Mouse (Mus musculus): ENCODE results near the gene Gpx2. TPM values are rescaled to one million over a fixed set of nuclear protein-coding genes. Genes with fewer than 3 reads are reported as not detected.
A peak's percentile ranks its signal among the peaks of the same experiment; 100 is the strongest.

Gene Gpx2
- polyA plus RNA-seq, 2 experiments = 0.13 TPM; not detected in 1

DNA sequence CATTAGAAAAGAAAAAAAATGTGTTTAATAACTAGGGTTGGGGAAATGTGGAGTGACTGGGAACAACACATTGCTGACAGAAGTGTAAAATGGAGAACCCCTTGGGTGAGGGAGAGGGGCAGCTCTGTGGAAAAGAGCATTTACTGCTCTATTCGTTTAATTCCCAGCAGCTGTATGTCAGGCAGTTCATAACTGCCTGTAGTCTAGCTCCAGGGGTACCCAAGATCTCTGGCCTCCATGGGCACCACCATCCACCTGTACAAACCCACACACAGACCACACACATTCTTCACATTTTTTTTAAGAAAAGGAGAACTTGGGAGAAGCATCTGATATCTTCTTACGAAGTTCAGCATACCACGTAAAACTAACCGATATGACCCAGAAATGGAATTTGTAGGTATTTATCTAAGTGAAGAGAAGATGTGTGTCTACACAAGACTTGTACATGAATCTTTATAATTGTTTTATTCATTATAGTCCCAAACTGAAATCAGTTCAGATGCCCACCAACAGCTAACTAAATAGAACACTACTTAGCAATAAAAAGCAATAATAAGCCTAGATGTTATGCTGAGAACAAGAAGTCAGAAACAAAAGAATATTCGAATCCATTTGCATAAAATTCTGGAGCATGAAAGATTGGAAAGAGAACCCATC, 24.4 kb downstream of the Gpx2 start:
- no peak for DNase-seq (ENCODE audit: low spot score)
- ATAC-seq (ENCODE audit: low FRiP score, low read depth) = no peak
- Histone ChIP-seq H3K4me3 (replicated peaks; ENCODE audit: low read length) (no peak overlapping the region), H3K27me3 (ENCODE audit: control insufficient read depth, insufficient read depth, low read length) (no peaks in the 10 kb centered on the region), H3K4me2 (replicated peaks; ENCODE audit: low read depth, low read length, severe bottlenecking) (no peak overlapping the region), H3K9me3 (ENCODE audit: control insufficient read depth, low read length) (no peaks in the 10 kb centered on the region), H3K9ac (ENCODE audit: low read depth, low read length, severe bottlenecking) (no peak overlapping the region), H3K36me3 (ENCODE audit: control insufficient read depth, insufficient read depth, low read length) (no peaks in the 10 kb centered on the region; the same call in 1 of the 2 replicates), H3K4me1 (ENCODE audit: control insufficient read depth, insufficient read depth, low read length) (no peaks in the 10 kb centered on the region), H3K27ac (replicated peaks; ENCODE audit: low read depth, low read length) (no peak overlapping the region)
- TF ChIP-seq POLR2A (IDR thresholded peaks at IDR 0.05; ENCODE audit: borderline replicate concordance, extremely low read depth, insufficient read depth, insufficient read length) = no peak
- WGBS = 80% methylated on average over 5 of the region's 5 CpGs

DNA sequence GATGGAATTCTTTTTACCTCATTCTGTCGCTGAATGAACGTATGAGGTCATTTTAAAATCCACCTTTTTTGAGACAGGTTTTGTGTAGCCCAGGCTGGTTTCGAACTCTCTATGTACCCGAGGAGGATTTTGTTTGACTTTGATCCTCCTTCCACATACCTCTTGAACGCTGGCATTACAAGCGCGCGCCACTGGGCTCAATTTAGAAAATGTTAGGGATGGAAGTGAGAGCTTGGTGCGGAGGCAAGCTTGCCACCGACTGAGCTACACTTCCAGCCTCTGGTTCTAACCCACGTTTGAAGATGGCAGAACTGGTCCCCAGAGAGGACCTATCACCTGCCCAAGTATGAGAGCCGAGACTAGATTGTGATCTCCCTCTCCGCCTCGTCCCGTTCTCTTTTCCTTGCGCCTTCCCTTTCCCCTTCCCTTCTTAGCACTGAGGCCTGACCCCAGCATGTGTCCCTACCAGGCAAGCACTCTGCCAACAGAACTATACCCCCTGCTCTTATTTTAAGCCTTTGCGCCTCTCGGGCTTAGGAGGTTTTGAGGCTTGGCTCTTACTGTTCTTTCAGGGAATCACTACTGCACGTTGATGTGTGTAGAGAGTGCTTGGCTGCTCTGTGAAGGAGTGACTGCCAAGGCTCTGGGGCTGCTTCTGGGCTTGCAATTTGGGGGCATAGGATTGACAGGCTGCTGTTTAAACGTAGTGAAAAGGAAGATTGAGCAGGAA, 29.3 kb downstream of the Gpx2 start:
- H3K4me2 ChIP-seq (replicated peaks; ENCODE audit: low read depth, low read length, severe bottlenecking) = peak overlapping the region; percentile 64
- H3K27ac ChIP-seq (replicated peaks; ENCODE audit: low read depth, low read length) = peak overlapping the region; percentile 44; the same call in 1 of the 2 replicates
- 27% methylated on average over 20 of the region's 20 CpGs for WGBS
- H3K36me3 ChIP-seq (ENCODE audit: control insufficient read depth, insufficient read depth, low read length) = no peaks in the 10 kb centered on the region; the same call in 1 of the 2 replicates
- no peak for DNase-seq (ENCODE audit: low spot score)
- peak overlapping the region; percentile 49 for H3K4me3 ChIP-seq (replicated peaks; ENCODE audit: low read length)
- no peaks in the 10 kb centered on the region for H3K9me3 ChIP-seq (ENCODE audit: control insufficient read depth, low read length)
- TF ChIP-seq POLR2A (IDR thresholded peaks at IDR 0.05; ENCODE audit: borderline replicate concordance, extremely low read depth, insufficient read depth, insufficient read length) = no peak
- peak overlapping the region; percentile 65 for H3K9ac ChIP-seq (ENCODE audit: low read depth, low read length, severe bottlenecking)
- ATAC-seq (ENCODE audit: low FRiP score, low read depth) = no peak
- H3K4me1 ChIP-seq (ENCODE audit: control insufficient read depth, insufficient read depth, low read length) = no peaks in the 10 kb centered on the region
- no peaks in the 10 kb centered on the region for H3K27me3 ChIP-seq (ENCODE audit: control insufficient read depth, insufficient read depth, low read length)

DNA sequence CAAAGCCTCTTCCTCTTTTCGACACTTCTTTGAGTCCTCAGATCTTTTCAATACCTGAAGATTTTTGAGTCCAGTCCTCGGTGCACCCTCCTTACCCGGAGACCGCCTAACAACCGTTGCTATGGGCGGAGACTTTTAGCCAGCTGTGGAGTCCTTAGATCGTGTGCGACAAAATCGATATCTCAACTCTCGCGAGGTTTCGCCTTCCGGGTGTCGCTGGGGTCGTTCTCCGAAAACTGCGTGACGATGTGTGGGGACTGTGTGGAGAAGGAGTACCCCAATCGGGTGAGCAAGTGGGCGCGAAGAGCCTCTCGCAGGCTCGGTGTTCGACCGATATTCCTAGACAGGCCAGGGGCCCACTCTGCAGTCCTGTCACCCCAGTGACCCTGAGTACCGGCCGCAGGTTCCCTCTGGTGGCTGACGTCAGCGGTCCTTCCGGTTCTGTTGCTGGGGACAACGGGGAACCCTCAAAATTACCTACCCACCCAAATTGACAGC, 30.0 kb downstream of the Gpx2 start, which contains the start of the genes Churc1 and Fntb:
Churc1 (plus strand) TSS at position 185 of the 498 bp plus-strand sequence.
Fntb (plus strand) TSS at position 236 of the 498 bp plus-strand sequence.
- DNase-seq (ENCODE audit: low spot score) (peak; percentile 92), ATAC-seq (ENCODE audit: low FRiP score, low read depth) (peak; percentile 98)
- H3K27ac ChIP-seq (replicated peaks; ENCODE audit: low read depth, low read length) = peak within 1 kb of the TSS; percentile 44; the same call in 1 of the 2 replicates
- H3K4me3 ChIP-seq (replicated peaks; ENCODE audit: low read length) = peak within 1 kb of the TSS; percentile 49
- H3K4me2 ChIP-seq (replicated peaks; ENCODE audit: low read depth, low read length, severe bottlenecking) = peak within 1 kb of the TSS; percentile 64
- under 1% methylated on average over 31 of the region's 31 CpGs for WGBS
- H3K9me3 ChIP-seq (ENCODE audit: control insufficient read depth, low read length) = no peaks in the 10 kb centered on the region
- peak; percentile 50; the same call in 1 of the 2 replicates for TF ChIP-seq POLR2A (IDR thresholded peaks at IDR 0.05; ENCODE audit: borderline replicate concordance, extremely low read depth, insufficient read depth, insufficient read length)
- peak within 1 kb of the TSS; percentile 65 for H3K9ac ChIP-seq (ENCODE audit: low read depth, low read length, severe bottlenecking)
- H3K4me1 ChIP-seq (ENCODE audit: control insufficient read depth, insufficient read depth, low read length) = no peaks in the 10 kb centered on the region
- no peaks in the 10 kb centered on the region; the same call in 1 of the 2 replicates for H3K36me3 ChIP-seq (ENCODE audit: control insufficient read depth, insufficient read depth, low read length)
- no peaks in the 10 kb centered on the region for H3K27me3 ChIP-seq (ENCODE audit: control insufficient read depth, insufficient read depth, low read length)

GRCm38 (mm10) chr12:76752652-76753318, 42.6 kb downstream of the Gpx2 start:
- H3K9ac ChIP-seq (ENCODE audit: low read depth, low read length, severe bottlenecking) = no peak overlapping the region

More at GRCm38 (mm10) chr12:76752652-76753318, 42.6 kb downstream of the Gpx2 start:
- H3K27me3 ChIP-seq (ENCODE audit: control insufficient read depth, insufficient read depth, low read length) = no peaks in the 10 kb centered on the region
- no peak overlapping the region for H3K4me2 ChIP-seq (replicated peaks; ENCODE audit: low read depth, low read length, severe bottlenecking)
- no peaks in the 10 kb centered on the region for H3K9me3 ChIP-seq (ENCODE audit: control insufficient read depth, low read length)
- no peak overlapping the region for H3K27ac ChIP-seq (replicated peaks; ENCODE audit: low read depth, low read length)
- DNase-seq (ENCODE audit: low spot score) = peak; percentile 78
- H3K4me1 ChIP-seq (ENCODE audit: control insufficient read depth, insufficient read depth, low read length) = no peaks in the 10 kb centered on the region
- H3K4me3 ChIP-seq (replicated peaks; ENCODE audit: low read length) = no peak overlapping the region
- 51% methylated on average over 14 of the region's 14 CpGs for WGBS
- ATAC-seq (ENCODE audit: low FRiP score, low read depth) = no peak
- no peaks in the 10 kb centered on the region for H3K36me3 ChIP-seq (ENCODE audit: control insufficient read depth, insufficient read depth, low read length)
- no peak for TF ChIP-seq POLR2A (IDR thresholded peaks at IDR 0.05; ENCODE audit: borderline replicate concordance, extremely low read depth, insufficient read depth, insufficient read length)

Measured in limb, embryonic 14.5 days (tissue).